Mouse (Mus musculus) CH12.LX (cell line): ENCODE measurements at regions not wholly inside any gene's neighbourhood (a gene's known extent, or its start where the extent isn't known, plus 50 kb on each side); places are given as distances from the start of the nearest gene placed in this dataset.

ENCODE experiments used
- DNase-seq: peaks from one replicate; pipeline ENCODE4 v3.0.0-alpha.2; 2013; ENCODE audit errors: extremely low read depth
- H3K27ac ChIP-seq: 2 replicates; pipeline ENCODE4 v1.5.1; 2012; ENCODE audit warnings: low read depth, mild to moderate bottlenecking, control low read depth, moderate library complexity; ENCODE audit not compliant: insufficient read depth
- H3K27me3 ChIP-seq: replicated peaks from 2 replicates; pipeline ENCODE3; 2012; ENCODE audit warnings: inconsistent platforms
- H3K36me3 ChIP-seq, 2 experiments: replicated peaks in 1 of 2; 2 replicates each; pipeline versions ENCODE3 to v1.6.1; 2012; ENCODE audit warnings: inconsistent platforms in 1 of 2, low read length in 1 of 2, mild to moderate bottlenecking in 1 of 2, mixed read lengths in 1 of 2, moderate library complexity in 1 of 2; ENCODE audit not compliant: control insufficient read depth in 1 of 2, insufficient read depth in 1 of 2
- H3K4me1 ChIP-seq, 2 experiments: 2 replicates each; pipeline ENCODE4 v1.6.1; 2012; ENCODE audit warnings: inconsistent platforms in 1 of 2, moderate library complexity in 1 of 2; ENCODE audit not compliant: insufficient read depth in 2 of 2, control insufficient read depth in 1 of 2
- H3K4me2 ChIP-seq: 2 replicates; pipeline ENCODE4 v1.6.1; 2012; ENCODE audit warnings: low read depth, mild to moderate bottlenecking, control low read depth; ENCODE audit not compliant: poor library complexity, insufficient read depth, severe bottlenecking
- H3K4me3 ChIP-seq, 3 experiments: fragments of 150-350 bp in 1 of 3; sonication (generic) in 1 of 3; replicated peaks in 1 of 3; 2 replicates each; pipeline versions ENCODE3 to v1.5.1; 2011 to 2012; ENCODE audit warnings: low read depth in 2 of 3, low read length in 2 of 3, mild to moderate bottlenecking in 2 of 3, moderate library complexity in 2 of 3, control low read depth in 1 of 3, improper control_type of control experiment in 1 of 3, inconsistent platforms in 1 of 3, mixed read lengths in 1 of 3; ENCODE audit not compliant: poor library complexity in 1 of 3
- H3K79me2 ChIP-seq: replicated peaks from 2 replicates; pipeline ENCODE4 v1.6.1; 2012; ENCODE audit warnings: mild to moderate bottlenecking, moderate library complexity; ENCODE audit not compliant: control insufficient read depth, poor library complexity, insufficient read depth, severe bottlenecking; ENCODE audit errors: extremely low read depth
- H3K9ac ChIP-seq: 2 replicates; pipeline ENCODE4 v1.6.1; 2012; ENCODE audit warnings: low read depth, mild to moderate bottlenecking, control low read depth, moderate library complexity; ENCODE audit not compliant: insufficient read depth
- H3K9me3 ChIP-seq: replicated peaks from 2 replicates; pipeline ENCODE3; 2012; ENCODE audit warnings: low read length, inconsistent platforms, mixed read lengths
- CHD1 ChIP-seq: IDR thresholded peaks from 2 replicates; pipeline ENCODE4 v1.6.1; 2012; ENCODE audit warnings: low read depth, low read length, improper control_type of control experiment, inconsistent platforms
- CTCF ChIP-seq, 2 experiments: IDR thresholded peaks in 1 of 2; conservative IDR thresholded peaks in 1 of 2; 2 replicates each; pipeline ENCODE4 v1.5.1; 2011 to 2012; ENCODE audit warnings: low read depth in 2 of 2, low read length in 2 of 2, improper control_type of control experiment in 1 of 2, inconsistent platforms in 1 of 2, mild to moderate bottlenecking in 1 of 2, moderate library complexity in 1 of 2
- GABPA ChIP-seq: IDR thresholded peaks from 2 replicates; pipeline ENCODE4 v1.6.1; 2012; ENCODE audit warnings: low read depth, low read length, improper control_type of control experiment, inconsistent platforms; ENCODE audit not compliant: insufficient replicate concordance
- HCFC1 ChIP-seq: IDR thresholded peaks from 2 replicates; pipeline ENCODE4 v1.6.1; 2012; ENCODE audit warnings: low read depth, mild to moderate bottlenecking, inconsistent platforms, low read length, improper control_type of control experiment
- KAT2A ChIP-seq: IDR thresholded peaks from 2 replicates; pipeline ENCODE4 v1.6.1; 2012; ENCODE audit warnings: low read length, improper control_type of control experiment, inconsistent platforms; ENCODE audit not compliant: insufficient replicate concordance
- MAFK ChIP-seq: IDR thresholded peaks from 2 replicates; pipeline ENCODE4 v1.6.1; 2011; ENCODE audit warnings: low read length, improper control_type of control experiment; ENCODE audit not compliant: insufficient replicate concordance
- MAZ ChIP-seq: IDR thresholded peaks from 2 replicates; pipeline ENCODE4 v1.6.1; 2012; ENCODE audit warnings: low read depth, mild to moderate bottlenecking, inconsistent platforms, low read length, improper control_type of control experiment, moderate library complexity
- MEF2A ChIP-seq: IDR thresholded peaks from 2 replicates; pipeline ENCODE4 v1.6.1; 2014; ENCODE audit warnings: low read depth, mild to moderate bottlenecking, inconsistent platforms, low read length, improper control_type of control experiment, borderline replicate concordance
- NRF1 ChIP-seq: IDR thresholded peaks from 2 replicates; pipeline ENCODE4 v1.6.1; 2014; ENCODE audit warnings: low read depth, mild to moderate bottlenecking, inconsistent platforms, low read length, improper control_type of control experiment, moderate library complexity
- PAX5 ChIP-seq: IDR thresholded peaks from 2 replicates; pipeline ENCODE4 v1.6.1; 2012; ENCODE audit warnings: low read length, inconsistent platforms, mixed read lengths
- RCOR1 ChIP-seq: conservative IDR thresholded peaks from 2 replicates; pipeline ENCODE4 v1.6.1; 2012; ENCODE audit warnings: low read depth, mild to moderate bottlenecking, inconsistent platforms, low read length, improper control_type of control experiment
- SIN3A ChIP-seq: IDR thresholded peaks from 2 replicates; pipeline ENCODE4 v1.6.1; 2012; ENCODE audit warnings: low read length, improper control_type of control experiment, inconsistent platforms
- TCF12 ChIP-seq: IDR thresholded peaks from 2 replicates; pipeline ENCODE4 v1.6.1; 2014; ENCODE audit warnings: low read depth, mild to moderate bottlenecking, inconsistent platforms, low read length, improper control_type of control experiment
- UBTF ChIP-seq: IDR thresholded peaks from 2 replicates; pipeline ENCODE4 v1.6.1; 2012; ENCODE audit warnings: low read depth, mild to moderate bottlenecking, inconsistent platforms, low read length, improper control_type of control experiment, moderate library complexity
- USF1 ChIP-seq: IDR thresholded peaks from 2 replicates; pipeline ENCODE4 v1.6.1; 2014; ENCODE audit warnings: low read depth, mild to moderate bottlenecking, inconsistent platforms, low read length, improper control_type of control experiment
- USF2 ChIP-seq: conservative IDR thresholded peaks from 2 replicates; pipeline ENCODE4 v1.6.1; 2011; ENCODE audit warnings: low read depth, low read length, improper control_type of control experiment
- ZC3H11A ChIP-seq: IDR thresholded peaks from 2 replicates; pipeline ENCODE4 v1.6.1; 2012; ENCODE audit warnings: low read depth, mild to moderate bottlenecking, inconsistent platforms, low read length, improper control_type of control experiment
- ZMIZ1 ChIP-seq: IDR thresholded peaks from 2 replicates; pipeline ENCODE4 v1.6.1; 2012; ENCODE audit warnings: low read depth, mild to moderate bottlenecking, inconsistent platforms, low read length, improper control_type of control experiment
- dilution Hi-C: fragments of 300-500 bp; cut with MboI; formaldehyde crosslinking; loops from 2 replicates; pipeline ENCODE4 v1.14.3; 2020; ENCODE audit warnings: low sequenced_read_pairs; ENCODE audit not compliant: extremely low pct_unique_long_range_greater_than_20kb, extremely low pct_ligation_motif_present
- in situ Hi-C: fragments of 300-500 bp; cut with MboI; formaldehyde crosslinking; loops from 3 replicates; pipeline ENCODE4 v1.14.3; 2019; ENCODE audit warnings: low sequenced_read_pairs, low pct_ligation_motif_present, low pct_unique_long_range_greater_than_20kb, mixed read lengths

GRCm38 (mm10) chr1:186349966-186350365 is 232.9 kb upstream of the Lyplal1 start:
- DNase-seq, result no peak
- no peak overlapping the region for H3K9ac ChIP-seq
- no peaks in the 10 kb centered on the region for H3K4me1 ChIP-seq
- no peaks in the 10 kb centered on the region for H3K36me3 ChIP-seq
- no peaks in the 10 kb centered on the region for H3K79me2 ChIP-seq
- H3K27me3 ChIP-seq, result no peaks in the 10 kb centered on the region
- TF ChIP-seq TCF12, result no peak
- no peak for TF ChIP-seq CTCF (conservative IDR thresholded peaks at IDR 0.05 in 1 of 2, IDR thresholded peaks at IDR 0.05 in 1 of 2; ENCODE audit: low read depth in 2 of 2, low read length in 2 of 2)
- no peak for TF ChIP-seq USF2
- no peak for TF ChIP-seq PAX5
- no peak for TF ChIP-seq MEF2A
- no peak for TF ChIP-seq SIN3A
- TF ChIP-seq USF1, result no peak
- no peak for TF ChIP-seq ZMIZ1
- TF ChIP-seq UBTF, result no peak
- TF ChIP-seq GABPA, result no peak
- H3K9me3 ChIP-seq, result peaks cover 75% of the 10 kb centered on the region
- H3K4me3 ChIP-seq, result no peak overlapping the region
- dilution Hi-C loops, result no loop called here
- no peak overlapping the region for H3K27ac ChIP-seq
- H3K4me2 ChIP-seq, result no peak overlapping the region
- in situ Hi-C loops, result no loop called here

GRCm38 (mm10) chr1:186347413-186348147 is 230.5 kb upstream of the Lyplal1 start:
- in situ Hi-C loops, result no loop called here
- no peak overlapping the region for H3K9ac ChIP-seq
- no peak overlapping the region for H3K4me2 ChIP-seq
- DNase-seq, result no peak
- dilution Hi-C loops, result no loop called here
- no peak overlapping the region for H3K27ac ChIP-seq
- H3K9me3 ChIP-seq, result peaks cover 62% of the 10 kb centered on the region
- H3K36me3 ChIP-seq, result no peaks in the 10 kb centered on the region
- H3K27me3 ChIP-seq, result no peaks in the 10 kb centered on the region
- no peaks in the 10 kb centered on the region for H3K79me2 ChIP-seq
- no peak overlapping the region for H3K4me3 ChIP-seq
- no peaks in the 10 kb centered on the region for H3K4me1 ChIP-seq
- TF ChIP-seq MAZ (no peak), HCFC1 (no peak), ZC3H11A (no peak), NRF1 (no peak), ZMIZ1 (no peak), KAT2A (no peak), RCOR1 (no peak), CHD1 (no peak), MAFK (no peak)
- TF ChIP-seq, all 38 proteins: peak for 0
